Comparison of ENCODE assay signal across 14 mouse cellular contexts in genomic region chr1:55082106-55082505, GRCm38 (mm10). TPM values are rescaled to one million over a fixed set of nuclear protein-coding genes. Genes with fewer than 3 reads are reported as not detected.
DNase-seq lines count a peak whose midpoint lies in the region; ATAC-seq and TF ChIP-seq lines count a peak whose summit lies in the region.
"Had no signal": no experiment of that assay in that cellular context is flagged by ENCODE, and none has a peak within 500 bp of the region (broad histone marks: within the 10 kb centered on the region; RNA-seq: fewer than 3 reads in every experiment).

No protein-coding gene starts in this region.

- peaks cover 67% of the 10 kb centered on the region for H3K36me3 ChIP-seq in kidney, embryonic 16.5 days (ENCODE audit: insufficient read depth, low read length)

- no peak overlapping the region for H3K4me3 ChIP-seq in layer of hippocampus, adult 2 months
- no peak overlapping the region for H3K4me3 ChIP-seq in kidney, embryonic 16.5 days (ENCODE audit: low read length)
- H3K4me3 ChIP-seq: forebrain, embryonic 13.5 days; intestine, embryonic 15.5 days had no signal

- peaks cover 19% of the 10 kb centered on the region for H3K4me1 ChIP-seq in kidney, embryonic 16.5 days (ENCODE audit: insufficient read depth, low read length)
- H3K4me1 ChIP-seq: intestine, embryonic 15.5 days had no signal

- DNase-seq in layer of hippocampus, adult 2 months (ENCODE audit: low spot score in 2 of 2) = no peak
- DNase-seq in layer of hippocampus, adult 18-20 months (ENCODE audit: low spot score in 2 of 2) = no peak
- peak; percentile 66 for DNase-seq in 416B (ENCODE audit: low read depth)
- peak; percentile 14 to 33 for DNase-seq in B cell, adult 2 months
- DNase-seq in thymus, postnatal 14 days = no peak
- DNase-seq: adrenal gland, postnatal 14 days; cerebellum, adult 11-12 months; gastrocnemius, postnatal 14 days; heart, postnatal 10 days; lung, postnatal 14 days had no signal

- TF ChIP-seq CTCF in layer of hippocampus, adult 2 months (conservative IDR thresholded peaks at IDR 0.05) = peak; percentile 63

- peaks cover 5% of the 10 kb centered on the region; the same call in 1 of the 2 replicates for H3K9me3 ChIP-seq in kidney, embryonic 16.5 days (ENCODE audit: low read length)
- H3K9me3 ChIP-seq: forebrain, embryonic 13.5 days; intestine, embryonic 15.5 days had no signal

- H3K27me3 ChIP-seq in kidney, embryonic 16.5 days (ENCODE audit: insufficient read depth, low read length) = no peaks in the 10 kb centered on the region
- H3K27me3 ChIP-seq: forebrain, embryonic 13.5 days; intestine, embryonic 15.5 days had no signal

- H3K4me2 ChIP-seq in kidney, embryonic 16.5 days (replicated peaks; ENCODE audit: low read depth, low read length) = no peak overlapping the region
- H3K4me2 ChIP-seq: forebrain, embryonic 13.5 days; intestine, embryonic 15.5 days had no signal

- no peak overlapping the region for H3K9ac ChIP-seq in kidney, embryonic 16.5 days (replicated peaks; ENCODE audit: low read length)
- H3K9ac ChIP-seq: forebrain, embryonic 13.5 days; intestine, embryonic 15.5 days had no signal

- H3K27ac ChIP-seq in layer of hippocampus, adult 2 months = no peak overlapping the region
- no peak overlapping the region for H3K27ac ChIP-seq in kidney, embryonic 16.5 days (ENCODE audit: low read length)
- H3K27ac ChIP-seq: forebrain, embryonic 13.5 days; intestine, embryonic 15.5 days had no signal

- 59% methylated on average over 1 of the region's 1 CpGs for WGBS in kidney, embryonic 16.5 days

- 0 out of 2 replicates have a peak, but pooled peaks have one; percentile 26 for ATAC-seq in common myeloid progenitor, adult 5-6 weeks (replicated peaks; ENCODE audit: low read depth, poor library complexity, severe bottlenecking)
- ATAC-seq in kidney, embryonic 16.5 days (ENCODE audit: low FRiP score, low TSS enrichment) = no peak
- ATAC-seq: forebrain, embryonic 13.5 days; intestine, embryonic 15.5 days had no signal

RNA-seq across cellular contexts. Expression of gene Hspe1, which starts 5.8 kb away (rescaled TPM):
- total RNA-seq in layer of hippocampus, adult 2 months (2021) = 10 to 100 TPM; 92.2 to 97.4 TPM
- total RNA-seq in layer of hippocampus, adult 18-20 months (2021) = 100 to 1,000 TPM in 1 of 2 experiments, 10 to 100 TPM in 1; 95.7 to 106 TPM
- total RNA-seq in common myeloid progenitor, adult 5-6 weeks (2017) = 548 and 584 TPM in 2 replicates
- 404 and 411 TPM in 2 replicates for polyA plus RNA-seq in kidney, embryonic 16.5 days (2015; fragmentation: Nextera tagmentation; extraction: Ambion mirVana)

RNA-seq across cellular contexts. Expression of gene Hspd1, which starts 5.9 kb away (rescaled TPM):
- total RNA-seq in layer of hippocampus, adult 2 months (2021) = 100 to 1,000 TPM; 160 to 172 TPM
- total RNA-seq in layer of hippocampus, adult 18-20 months (2021) = 100 to 1,000 TPM; 179 to 181 TPM
- total RNA-seq in common myeloid progenitor, adult 5-6 weeks (2017) = 519 and 524 TPM in 2 replicates
- polyA plus RNA-seq in kidney, embryonic 16.5 days (2015; fragmentation: Nextera tagmentation; extraction: Ambion mirVana) = 480 and 498 TPM in 2 replicates

RNA-seq across cellular contexts. Expression of gene Coq10b, which starts 29.5 kb away (rescaled TPM):
- 10 to 100 TPM; 15.2 to 16.8 TPM for total RNA-seq in layer of hippocampus, adult 2 months (2021)
- total RNA-seq in layer of hippocampus, adult 18-20 months (2021) = 10 to 100 TPM; 18.2 to 19.7 TPM
- 15.6 and 23.1 TPM in 2 replicates for total RNA-seq in common myeloid progenitor, adult 5-6 weeks (2017)
- polyA plus RNA-seq in kidney, embryonic 16.5 days (2015; fragmentation: Nextera tagmentation; extraction: Ambion mirVana) = 15.3 and 16.5 TPM in 2 replicates

RNA-seq across cellular contexts. Expression of gene Mob4, which starts 48.9 kb away (rescaled TPM):
- 10 to 100 TPM; 56.8 to 59.4 TPM for total RNA-seq in layer of hippocampus, adult 2 months (2021)
- 10 to 100 TPM; 54.8 to 55.1 TPM for total RNA-seq in layer of hippocampus, adult 18-20 months (2021)
- 45.9 and 62.2 TPM in 2 replicates for total RNA-seq in common myeloid progenitor, adult 5-6 weeks (2017)
- 134 and 139 TPM in 2 replicates for polyA plus RNA-seq in kidney, embryonic 16.5 days (2015; fragmentation: Nextera tagmentation; extraction: Ambion mirVana)

RNA-seq across cellular contexts. Expression of gene Sf3b1, which starts 54.8 kb away (rescaled TPM):
- total RNA-seq in layer of hippocampus, adult 2 months (2021) = 100 to 1,000 TPM; 170 to 175 TPM
- 100 to 1,000 TPM; 150 to 154 TPM for total RNA-seq in layer of hippocampus, adult 18-20 months (2021)
- 307 and 355 TPM in 2 replicates for total RNA-seq in common myeloid progenitor, adult 5-6 weeks (2017)
- 284 and 299 TPM in 2 replicates for polyA plus RNA-seq in kidney, embryonic 16.5 days (2015; fragmentation: Nextera tagmentation; extraction: Ambion mirVana)

Comparison
In these comparisons a context has a peak if more than half of its experiments do, and no peak if none do; other contexts are left out.
1. DNase-seq: peak in 416B (single experiment) and B cell, adult 2 months (2 of 2); none in layer of hippocampus, adult 2 months (0 of 2), layer of hippocampus, adult 18-20 months (0 of 2) and thymus, postnatal 14 days (single experiment).